In the genomic region with DNA sequence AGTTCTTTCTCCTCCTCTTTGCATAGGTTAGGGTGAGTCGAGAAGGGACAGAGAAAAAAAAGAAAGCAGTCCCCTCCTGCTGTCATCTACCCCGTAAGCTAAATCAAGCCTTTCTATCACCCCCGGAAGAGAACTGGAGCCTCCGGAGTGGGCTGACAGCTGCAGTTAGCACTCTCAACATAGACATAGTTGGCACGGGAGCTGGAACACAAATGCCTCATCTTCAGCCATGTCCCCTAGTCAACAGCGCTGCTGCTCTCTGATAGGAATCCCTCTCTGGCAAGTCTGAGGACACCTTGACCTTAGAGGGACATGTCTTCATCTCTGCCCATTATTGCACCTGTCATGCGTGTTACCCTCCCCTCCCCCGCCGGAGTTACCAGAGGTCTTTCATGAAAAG, we compare ENCODE assay signal across 25 mouse cellular contexts. TPM values are rescaled to one million over a fixed set of nuclear protein-coding genes. Genes with fewer than 3 reads are reported as not detected.
DNase-seq lines count a peak whose midpoint lies in the region; TF ChIP-seq lines count a peak whose summit lies in the region.
"Had no signal": no experiment of that assay in that cellular context is flagged by ENCODE, and none has a peak within 500 bp of the region (broad histone marks: within the 10 kb centered on the region; RNA-seq: fewer than 3 reads in every experiment).

No protein-coding gene starts in this region.

- peak; percentile 76 for DNase-seq in gastrocnemius, adult 2 months
- DNase-seq in gastrocnemius, postnatal 10 days = no peak
- DNase-seq in layer of hippocampus, adult 11-12 months (ENCODE audit: low spot score) = peak; percentile 6
- DNase-seq in layer of hippocampus, postnatal 14 days (ENCODE audit: low spot score in 2 of 2) = no peak
- DNase-seq in brain, adult 2 months (ENCODE audit: low read depth, low spot score) = peak; percentile 45
- DNase-seq in gastrocnemius, postnatal 14 days = peak; percentile 46
- no peak for DNase-seq in lung, postnatal 4 days
- DNase-seq: adrenal gland, postnatal 25 days; cerebellum, adult 9-10 months; kidney, adult 9 months; kidney, postnatal 14 days; liver; lung, postnatal 36 days; midbrain, embryonic 14.5 days; spleen, adult 18-20 months; thymus, postnatal 14 days had no signal

- intact Hi-C loops in gastrocnemius, adult 2 months (cut with DNase I) = no loop called here
- intact Hi-C loops in gastrocnemius, postnatal 14 days (cut with DNase I; ENCODE audit: low total_unique reads) = no loop called here

- peak overlapping the region; percentile 94 for H3K27ac ChIP-seq in gastrocnemius, adult 2 months
- H3K27ac ChIP-seq: forebrain, embryonic 13.5 days; hindbrain, embryonic 10.5 days; hindbrain, postnatal 0 days; limb, embryonic 10.5 days; liver, embryonic 15.5 days; lung, embryonic 15.5 days; neural tube, embryonic 12.5 days had no signal

- peak overlapping the region; percentile 78 for H3K4me3 ChIP-seq in gastrocnemius, adult 2 months
- H3K4me3 ChIP-seq: forebrain, embryonic 13.5 days; hindbrain, embryonic 10.5 days; limb, embryonic 10.5 days; liver, embryonic 15.5 days; lung, embryonic 15.5 days; neural tube, embryonic 12.5 days had no signal

- TF ChIP-seq CTCF in gastrocnemius, adult 2 months (IDR thresholded peaks at IDR 0.05) = no peak

RNA-seq across cellular contexts. Expression of a gene that starts 5.5 kb away (rescaled TPM):
- total RNA-seq in gastrocnemius, adult 2 months (2021) = 1,000 to 10,000 TPM; 1,020 to 1,179 TPM
- 100 to 1,000 TPM; 548 to 639 TPM for total RNA-seq in gastrocnemius, postnatal 10 days (2021)
- total RNA-seq in layer of hippocampus, postnatal 14 days (2021) = not detected
- total RNA-seq in gastrocnemius, postnatal 14 days (2021) = 100 to 1,000 TPM; 685 to 695 TPM
- total RNA-seq: adrenal gland, postnatal 25 days; layer of hippocampus, adult 8-10 months; megakaryocyte-erythroid progenitor cell, adult 5-6 weeks had no signal

RNA-seq across cellular contexts. Expression of a gene that starts 21.2 kb away (rescaled TPM):
- total RNA-seq in gastrocnemius, adult 2 months (2021) = 10 to 100 TPM; 50.1 to 53.5 TPM
- 10 to 100 TPM; 94.1 to 96.3 TPM for total RNA-seq in gastrocnemius, postnatal 10 days (2021)
- 100 to 1,000 TPM in 1 of 2 experiments, 10 to 100 TPM in 1; 84.1 to 101 TPM for total RNA-seq in layer of hippocampus, postnatal 14 days (2021)
- 10 to 100 TPM; 58.9 to 69.4 TPM for total RNA-seq in gastrocnemius, postnatal 14 days (2021)

RNA-seq across cellular contexts. Expression of a gene that starts 23.1 kb away (rescaled TPM):
- total RNA-seq in gastrocnemius, adult 2 months (2021) = 1 to 10 TPM; 2.3 to 2.5 TPM
- 1 to 10 TPM; 5.9 to 8.6 TPM for total RNA-seq in gastrocnemius, postnatal 10 days (2021)
- under 1 TPM; 0.67 to 0.94 TPM for total RNA-seq in layer of hippocampus, postnatal 14 days (2021)
- 1 to 10 TPM; 2.9 to 4.7 TPM for total RNA-seq in gastrocnemius, postnatal 14 days (2021)

RNA-seq across cellular contexts. Expression of a gene that starts 59.1 kb away (rescaled TPM):
- total RNA-seq in gastrocnemius, adult 2 months (2021) = 1,000 to 10,000 TPM in 1 of 2 experiments, 100 to 1,000 TPM in 1; 962 to 1,109 TPM
- total RNA-seq in gastrocnemius, postnatal 10 days (2021) = 100 to 1,000 TPM; 466 to 483 TPM
- 100 to 1,000 TPM; 252 to 270 TPM for total RNA-seq in layer of hippocampus, postnatal 14 days (2021)
- 100 to 1,000 TPM; 522 to 542 TPM for total RNA-seq in gastrocnemius, postnatal 14 days (2021)

Comparison
In these comparisons a context has a peak if more than half of its experiments do, and no peak if none do; other contexts are left out.
1. DNase-seq: peak in gastrocnemius, adult 2 months (single experiment), layer of hippocampus, adult 11-12 months (single experiment), brain, adult 2 months (single experiment) and gastrocnemius, postnatal 14 days (single experiment); none in gastrocnemius, postnatal 10 days (single experiment), layer of hippocampus, postnatal 14 days (0 of 2) and lung, postnatal 4 days (0 of 2).
2. RNA of a gene that starts 5.5 kb away (total RNA-seq): 1,020 to 1,179 TPM in gastrocnemius, adult 2 months, 685 to 695 TPM in gastrocnemius, postnatal 14 days and 548 to 639 TPM in gastrocnemius, postnatal 10 days; not detected in layer of hippocampus, postnatal 14 days; every median in the first group is over 100 times any median in the second.